Mouse (Mus musculus) stomach, postnatal 0 days (tissue): ENCODE results near the gene Capn15.

ENCODE experiments used
- CTCF ChIP-seq: IDR thresholded peaks from 2 replicates; pipeline ENCODE4 v1.5.1; 2016; ENCODE audit warnings: antibody characterized with exemption, low read depth, mild to moderate bottlenecking, moderate library complexity
- EP300 ChIP-seq: optimal IDR thresholded peaks from 2 replicates; pipeline ENCODE3; 2016; ENCODE audit warnings: antibody characterized with exemption

GRCm38 (mm10) chr17:25970448-25970847 is 15.1 kb downstream of the Capn15 start:
- TF ChIP-seq CTCF (peak; percentile 42), EP300 (no peak)
